Mouse (Mus musculus): Measurements from ENCODE around the gene Ndufs8.

Gene Ndufs8

DNA sequence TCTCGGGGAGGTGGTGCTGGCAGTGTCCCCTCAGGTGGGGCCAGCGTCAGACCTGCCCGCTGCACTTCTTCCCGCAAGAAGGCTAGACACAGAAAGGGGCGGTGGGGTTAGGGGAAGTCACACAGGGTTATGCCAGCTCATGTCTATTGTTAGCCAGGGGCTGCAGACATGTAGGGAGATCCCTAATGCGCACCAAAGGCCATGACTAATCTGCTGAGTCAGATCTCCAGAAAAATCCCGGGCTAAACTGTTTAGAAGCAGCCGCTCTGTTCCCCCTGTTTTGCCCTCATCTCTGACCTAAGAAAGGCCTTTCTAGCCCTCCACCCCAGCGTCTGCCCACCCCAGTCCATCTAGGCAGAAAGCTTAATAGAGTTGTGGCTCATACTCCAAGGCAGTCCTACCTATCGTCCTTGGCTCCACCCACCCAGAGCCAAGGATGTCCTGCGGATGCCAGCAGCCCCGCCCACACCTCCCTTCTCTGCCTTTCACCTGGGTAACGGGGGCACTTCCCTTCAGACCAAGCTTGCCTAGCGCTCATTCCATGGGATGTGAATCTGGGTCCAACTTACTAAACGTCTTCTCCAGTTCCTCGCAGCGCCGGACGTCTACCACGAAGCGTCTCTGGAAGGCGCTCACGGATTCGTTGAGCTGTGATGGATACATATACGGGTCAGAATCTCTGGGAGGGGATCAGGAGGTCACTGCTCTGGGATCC is 8.8 kb downstream of the Ndufs8 start:
- DNase-seq: no peak

DNA sequence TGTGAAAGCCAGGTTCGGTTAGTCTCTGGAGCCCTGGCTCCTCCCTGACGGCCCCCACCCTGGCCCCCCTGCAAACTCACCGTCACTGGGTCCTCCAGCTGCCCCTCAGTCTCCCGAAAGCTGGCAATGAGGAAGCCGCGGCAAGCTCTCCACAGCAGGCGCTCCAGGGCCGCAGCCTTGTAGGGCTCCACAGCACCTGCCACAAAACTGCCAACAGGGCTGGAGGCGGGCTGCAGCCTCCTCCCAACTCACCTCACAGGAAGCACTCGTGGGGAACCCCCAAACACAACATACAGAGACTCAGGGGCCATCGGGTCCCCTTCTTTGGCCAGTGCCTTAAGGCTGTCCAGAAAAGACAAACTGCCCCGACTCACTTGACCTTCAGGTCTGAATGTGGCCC is 9.6 kb downstream of the Ndufs8 start:
- no peak for DNase-seq

DNA sequence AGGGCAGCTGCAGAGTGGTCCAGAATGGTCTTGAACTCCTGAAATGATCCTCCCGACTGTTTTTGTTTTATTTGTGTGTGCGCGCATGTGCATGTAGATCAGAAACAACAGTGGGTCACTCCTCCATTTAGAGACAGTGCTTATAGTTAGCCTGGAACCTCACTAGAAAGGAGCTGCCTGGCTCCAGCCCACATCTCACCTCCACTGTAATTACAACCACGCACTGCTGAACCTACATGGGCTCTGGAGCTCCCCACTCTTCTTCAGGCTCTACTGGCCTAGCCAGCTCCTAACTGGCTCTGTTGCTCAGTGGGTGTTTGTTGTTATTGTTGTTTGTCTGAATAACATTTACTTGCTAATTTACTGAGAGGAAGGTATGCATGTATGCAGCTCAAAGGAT is 13.0 kb downstream of the Ndufs8 start:
- DNase-seq: no peak

DNA sequence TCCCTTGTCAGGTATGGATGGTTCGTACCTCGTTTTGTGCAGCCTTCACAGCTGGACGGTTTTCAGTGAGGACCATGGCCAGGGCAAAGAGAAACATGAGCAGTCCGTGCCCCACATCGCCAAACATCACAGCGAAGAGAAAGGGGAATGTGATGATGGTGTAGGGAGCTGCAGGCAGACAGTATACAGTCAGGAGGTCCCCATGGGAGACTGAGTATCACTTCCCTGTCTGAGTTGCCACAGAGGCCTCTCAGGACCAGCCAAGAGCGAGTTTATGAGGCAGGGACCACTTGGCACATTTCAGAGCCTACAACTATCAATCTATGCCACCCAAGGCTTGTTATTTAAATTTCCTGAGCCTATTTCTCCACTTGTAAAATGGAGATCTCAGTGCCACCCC is 13.6 kb downstream of the Ndufs8 start:
- DNase-seq: no peak

DNA sequence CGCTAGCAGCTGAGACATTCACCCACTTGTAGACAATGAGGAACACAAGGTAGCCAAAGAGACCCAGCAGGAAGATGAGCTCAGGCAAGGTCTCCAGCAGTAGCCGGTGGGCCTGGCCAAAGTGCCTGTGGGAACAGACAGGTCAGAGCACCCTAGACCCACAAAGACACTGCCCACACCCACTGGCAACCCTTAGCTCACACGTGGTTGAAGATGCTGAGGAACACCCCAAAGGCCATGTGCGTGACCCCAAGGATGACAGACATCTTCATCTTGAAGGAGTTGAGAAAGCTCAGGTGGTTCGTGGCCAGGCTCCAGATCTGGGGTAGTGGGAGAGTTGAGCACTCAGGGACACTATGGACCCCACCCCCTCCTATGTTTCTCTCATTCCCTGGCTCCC is 15.0 kb downstream of the Ndufs8 start:
- no peak for DNase-seq

DNA sequence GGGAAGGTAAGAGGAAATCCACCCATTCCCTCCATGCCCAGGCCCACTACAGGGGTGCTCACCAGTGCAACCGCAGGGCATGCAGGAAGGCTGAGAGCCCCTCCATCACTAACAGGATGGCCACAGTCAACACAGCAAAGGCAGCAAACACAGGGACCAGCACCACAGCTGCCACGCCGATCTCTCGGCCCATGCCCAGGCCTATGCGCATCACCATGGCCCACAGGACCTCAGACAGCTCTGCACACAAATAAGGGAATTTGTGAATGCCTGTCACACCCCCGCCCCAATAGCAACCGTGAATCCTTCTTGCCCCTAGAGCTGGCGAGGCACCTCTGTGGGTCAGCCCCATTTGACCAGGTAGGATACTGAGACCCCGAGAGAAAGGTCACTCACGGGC is 16.4 kb downstream of the Ndufs8 start:
- DNase-seq: no peak

DNA sequence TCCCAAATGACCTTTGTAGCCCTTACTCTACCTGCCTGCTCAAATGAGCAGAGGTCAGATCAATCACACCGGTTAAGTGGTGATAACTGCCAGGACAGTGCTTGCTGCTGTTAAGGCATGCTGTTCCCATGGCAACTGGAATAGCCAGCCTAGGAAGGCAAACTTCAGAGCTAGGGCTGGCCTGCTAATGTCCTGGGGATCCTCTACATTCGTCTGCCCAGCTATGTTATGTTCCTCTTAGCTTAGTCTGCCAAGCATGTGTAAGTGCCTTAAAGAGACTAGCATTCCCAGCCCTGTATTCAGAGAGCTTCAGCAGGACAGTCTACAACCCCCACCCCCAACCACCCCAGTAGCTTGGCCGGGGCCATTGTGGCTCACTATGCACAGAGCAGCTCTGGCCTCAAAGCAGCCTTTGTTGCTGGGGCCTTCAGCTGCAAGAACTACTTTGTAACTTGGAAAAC is 17.4 kb downstream of the Ndufs8 start:
- DNase-seq: no peak

DNA sequence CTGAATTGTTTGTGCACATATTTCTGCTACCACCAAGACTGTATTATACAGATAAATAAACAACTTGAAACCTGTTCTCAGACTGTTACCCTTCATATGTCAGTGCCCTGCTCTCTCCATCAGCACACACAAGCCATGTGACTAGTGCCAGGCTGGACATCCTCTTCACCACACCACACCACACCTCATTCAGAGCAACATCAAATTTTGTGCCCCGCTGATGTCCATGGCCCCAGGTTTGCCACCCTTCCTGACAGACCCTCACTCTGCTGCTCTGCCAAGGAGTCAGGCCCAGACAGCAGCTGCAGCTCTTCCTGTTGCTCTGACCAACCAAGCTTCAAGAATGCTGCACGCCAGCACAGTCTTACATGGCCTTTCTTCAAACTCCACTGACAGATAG is 18.3 kb downstream of the Ndufs8 start:
- DNase-seq: no peak

DNA sequence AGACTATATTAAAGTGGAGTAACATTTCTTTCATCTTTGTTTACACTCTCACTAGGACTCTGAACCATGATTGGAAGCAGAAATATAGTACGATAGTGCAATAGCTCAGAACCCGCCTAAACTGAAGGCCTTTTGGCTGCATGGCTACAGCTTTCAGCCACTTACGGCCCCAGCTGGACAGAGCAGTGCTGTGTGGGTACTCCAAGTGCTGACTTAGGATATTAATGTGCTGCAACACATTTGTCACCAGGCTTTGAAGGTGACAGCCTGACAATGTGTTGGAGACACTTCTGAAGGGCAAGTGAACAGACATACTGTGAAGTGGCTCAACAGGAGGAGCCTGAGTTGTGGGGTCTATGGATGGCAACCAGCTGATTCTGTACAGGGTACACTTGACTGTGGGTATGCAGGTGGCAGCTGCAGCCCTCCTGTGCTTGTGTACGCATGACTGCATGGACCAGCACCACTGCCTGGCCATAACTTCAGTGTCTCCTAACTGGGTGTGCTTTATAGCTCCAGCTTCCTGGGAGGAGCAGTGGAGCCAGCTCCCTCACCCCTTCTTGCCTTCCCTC is 18.9 kb downstream of the Ndufs8 start:
- DNase-seq: no peak

DNA sequence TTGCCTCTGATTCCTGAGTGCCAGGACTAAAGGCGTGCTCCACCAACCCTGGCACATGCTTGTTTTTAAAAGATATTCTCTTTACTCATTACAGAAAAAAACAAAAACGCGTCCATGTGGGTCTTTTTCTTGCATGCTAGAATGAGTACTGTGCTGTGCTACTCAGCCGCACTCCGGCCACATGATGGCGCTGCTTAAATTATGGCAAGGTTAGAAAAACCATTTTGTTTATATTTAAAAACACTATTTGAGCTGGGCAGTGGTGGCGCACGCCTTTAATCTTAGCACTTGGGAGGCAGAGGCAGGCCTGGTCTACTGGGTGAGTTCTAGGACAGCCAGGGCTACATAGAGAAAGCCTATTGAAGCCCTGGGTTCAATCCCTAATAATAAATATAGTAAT is 22.4 kb downstream of the Ndufs8 start:
- DNase-seq: no peak

DNA sequence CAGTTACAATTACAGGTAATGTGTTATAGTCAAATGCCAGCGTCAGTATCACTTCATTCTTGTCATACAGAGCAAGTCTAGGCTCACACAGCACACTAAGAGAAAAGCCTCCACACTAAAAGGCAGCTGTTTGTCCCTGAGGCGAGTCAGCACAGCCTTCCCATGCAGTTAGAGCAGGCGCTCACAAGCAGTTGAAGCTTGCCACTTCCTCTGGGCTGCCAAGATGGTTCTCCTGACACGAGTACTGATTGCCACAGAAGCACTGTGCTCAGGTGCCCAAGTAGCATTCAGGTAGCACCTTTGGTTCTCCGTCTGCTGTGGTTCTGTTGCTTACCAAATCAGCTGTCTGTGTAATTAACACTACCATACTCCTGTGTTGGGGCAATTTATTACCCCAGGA is 23.5 kb downstream of the Ndufs8 start:
- no peak for DNase-seq

DNA sequence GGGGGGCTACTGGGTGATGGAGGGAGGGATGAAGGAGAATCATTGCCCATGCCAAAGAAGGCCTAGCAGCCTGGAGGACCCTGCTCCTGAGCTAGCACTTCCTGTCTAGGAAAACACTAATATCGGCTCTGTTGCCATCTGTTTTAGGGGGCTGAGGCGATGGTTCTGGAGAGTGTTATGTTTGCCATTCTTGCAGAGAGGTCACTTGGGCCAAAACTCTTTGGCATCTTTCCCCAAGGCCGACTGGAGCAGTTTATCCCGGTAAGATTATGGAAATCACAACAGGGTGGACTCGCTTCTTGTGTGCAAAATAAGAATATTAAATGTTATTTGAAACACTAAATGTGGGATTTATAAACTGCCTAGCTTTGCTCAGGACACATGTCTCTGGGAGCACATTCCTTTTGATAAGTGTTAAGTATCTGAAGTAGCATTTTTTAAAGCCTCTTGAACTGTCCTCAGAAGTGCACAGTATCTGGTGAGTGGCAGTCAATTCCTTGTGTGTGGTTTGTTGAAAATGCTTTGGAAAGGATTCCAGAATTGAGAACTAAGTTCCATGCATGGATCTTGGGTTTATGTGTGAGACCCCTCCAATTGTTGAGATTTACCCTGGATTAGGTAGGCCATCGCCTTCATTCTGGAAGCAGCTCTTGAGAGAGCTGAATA is 28.1 kb downstream of the Ndufs8 start:
- DNase-seq: no peak

DNA sequence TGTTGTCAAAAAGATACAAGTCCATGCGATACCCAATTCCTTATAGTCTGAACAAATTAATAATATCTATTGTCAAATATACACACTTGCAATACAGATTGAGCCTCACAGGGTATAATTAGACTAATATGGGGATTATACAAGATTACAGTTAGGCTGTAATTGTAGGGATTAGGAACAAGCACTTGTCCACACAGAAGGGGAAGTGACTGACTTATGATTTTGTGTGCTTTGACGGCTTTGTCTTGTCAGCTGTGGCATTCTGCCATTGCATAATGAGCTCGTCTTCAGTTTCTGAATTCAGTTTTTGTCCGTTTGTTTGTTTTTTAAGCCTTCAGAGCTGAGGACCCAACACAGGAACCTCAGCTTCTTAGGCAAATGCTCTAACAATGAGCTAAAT is 30.4 kb downstream of the Ndufs8 start:
- DNase-seq: no peak

DNA sequence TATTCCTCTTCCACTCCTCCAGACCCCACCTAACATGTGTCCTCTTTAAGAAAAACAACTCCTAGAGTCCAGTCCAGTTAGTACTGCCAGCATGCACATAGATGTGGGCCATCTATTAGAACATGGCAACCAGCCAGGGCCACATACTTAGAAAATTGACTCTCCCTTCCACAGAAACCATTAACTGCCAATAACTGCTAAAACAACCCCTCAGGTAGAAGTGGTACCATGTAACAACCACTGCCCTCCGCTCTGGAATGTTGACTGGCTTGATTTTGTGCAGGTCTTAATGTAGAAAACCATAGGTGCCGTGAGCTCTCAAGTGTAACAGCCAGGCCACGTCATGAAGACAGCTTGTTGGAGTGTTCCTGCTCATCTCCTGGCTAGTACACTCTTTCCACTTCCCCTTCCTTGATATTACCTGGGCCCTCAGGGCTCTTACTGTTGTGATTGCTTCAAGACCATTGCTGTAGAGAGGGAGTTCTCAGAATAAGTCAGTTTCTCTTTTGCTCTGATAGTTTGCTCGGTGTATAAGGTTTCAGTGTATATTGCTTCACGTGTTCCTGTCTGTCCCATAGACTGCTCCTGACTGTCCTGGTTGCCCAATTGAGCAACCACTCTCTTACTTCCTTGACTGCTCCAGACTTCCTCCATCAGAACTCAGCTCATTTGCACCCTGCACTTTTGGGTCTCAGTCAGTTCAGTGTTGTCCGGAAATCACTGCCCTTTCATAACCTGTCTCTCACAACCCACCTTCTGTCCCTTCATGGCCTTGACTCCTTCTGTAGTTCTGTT is 32.3 kb downstream of the Ndufs8 start:
- no peak for DNase-seq

DNA sequence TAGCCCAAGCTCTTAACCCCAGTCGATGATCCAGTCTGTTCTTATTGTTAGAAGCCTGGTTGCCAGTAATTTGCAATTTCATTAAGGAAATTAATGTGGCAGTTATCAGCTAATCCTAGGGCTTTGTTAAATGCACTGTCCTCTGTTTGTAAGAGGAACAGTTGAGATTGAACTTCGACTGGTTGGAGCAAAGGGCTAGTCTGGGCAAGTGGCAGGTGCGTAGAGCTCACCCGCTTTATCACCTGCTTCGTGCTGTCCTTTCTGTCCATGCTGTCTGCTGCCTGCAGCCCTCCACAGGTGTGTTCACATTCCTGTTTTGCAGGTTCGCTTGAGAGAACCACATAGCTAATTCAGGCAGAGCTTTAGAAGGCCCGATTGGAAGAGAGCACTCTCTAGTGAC is 37.5 kb downstream of the Ndufs8 start:
- DNase-seq: no peak

DNA sequence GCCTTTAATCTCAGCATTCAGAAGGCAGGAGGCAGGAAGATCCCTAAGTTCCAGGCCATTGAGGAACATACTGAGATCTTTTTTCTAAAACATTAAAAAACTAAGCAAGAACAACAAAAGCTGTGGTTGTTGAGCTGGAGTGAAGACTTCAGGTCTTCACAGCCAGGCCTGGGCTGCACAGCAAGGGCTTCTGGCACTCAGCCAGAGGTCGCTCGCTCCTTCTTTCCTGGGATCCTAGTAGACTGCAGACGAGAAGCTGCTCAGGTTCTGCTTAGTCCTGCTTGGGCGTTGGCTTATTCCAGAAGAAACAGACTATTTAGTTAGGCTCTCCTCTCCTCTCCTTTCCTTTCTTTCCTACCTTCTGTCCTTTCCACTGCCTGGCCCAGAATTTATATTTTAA is 40.2 kb downstream of the Ndufs8 start:
- no peak for DNase-seq

DNA sequence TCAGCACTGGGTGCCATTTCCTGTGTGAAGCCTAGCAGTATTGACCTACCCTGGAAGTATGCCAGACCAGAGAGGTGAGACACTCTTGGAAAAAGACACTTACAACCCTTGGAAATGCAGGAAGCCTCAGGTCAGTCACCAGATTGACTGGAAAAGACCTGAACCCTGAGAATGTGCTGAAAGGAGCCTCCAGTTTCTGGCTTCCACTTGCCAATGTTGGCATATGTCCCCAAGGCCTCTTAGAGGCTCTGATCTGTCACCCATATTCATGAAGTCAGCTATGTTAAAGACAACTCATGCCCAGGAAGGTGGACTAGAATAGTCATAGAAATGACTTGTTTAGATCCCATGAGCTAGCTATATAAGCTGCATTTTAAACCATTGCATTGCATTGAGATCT is 41.1 kb downstream of the Ndufs8 start:
- no peak for DNase-seq

DNA sequence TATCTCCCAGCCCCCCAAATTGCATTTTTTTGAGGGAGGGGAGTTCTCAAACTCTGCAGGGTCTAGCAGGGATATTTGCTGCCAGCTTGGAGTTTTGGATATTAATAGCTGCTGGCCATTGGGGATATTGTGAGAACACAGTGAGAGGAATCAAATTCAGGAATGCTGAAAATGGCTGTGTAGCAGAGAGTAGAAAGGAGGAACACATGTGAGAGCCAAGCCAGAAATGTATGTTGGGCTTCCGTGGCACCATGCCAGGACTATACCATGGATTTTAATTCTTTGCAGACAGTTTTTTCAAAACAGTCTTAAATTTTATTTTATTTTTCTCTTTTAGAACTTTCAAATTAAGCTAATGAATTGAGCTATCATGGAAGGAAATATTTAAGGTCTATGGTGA is 44.3 kb downstream of the Ndufs8 start:
- DNase-seq: no peak

DNA sequence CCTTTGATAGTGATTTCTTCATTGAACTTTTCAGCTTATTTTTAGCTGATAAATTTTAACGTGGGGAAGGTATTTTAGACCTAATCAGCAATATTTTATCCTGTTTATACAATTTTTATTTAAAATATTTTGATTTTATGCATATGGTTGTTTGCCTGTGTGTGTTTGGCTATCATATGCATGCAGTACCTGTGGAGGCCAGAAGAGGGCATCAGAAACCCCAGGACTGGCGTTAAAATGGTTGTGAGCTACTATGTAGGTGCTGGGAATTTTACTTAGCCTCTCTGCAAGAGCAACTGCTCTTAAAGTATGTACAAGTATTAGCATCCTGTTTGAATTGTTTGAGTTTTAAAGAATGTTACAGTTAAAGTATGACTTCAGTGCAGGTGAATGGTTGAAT is 47.6 kb downstream of the Ndufs8 start:
- no peak for DNase-seq

DNA sequence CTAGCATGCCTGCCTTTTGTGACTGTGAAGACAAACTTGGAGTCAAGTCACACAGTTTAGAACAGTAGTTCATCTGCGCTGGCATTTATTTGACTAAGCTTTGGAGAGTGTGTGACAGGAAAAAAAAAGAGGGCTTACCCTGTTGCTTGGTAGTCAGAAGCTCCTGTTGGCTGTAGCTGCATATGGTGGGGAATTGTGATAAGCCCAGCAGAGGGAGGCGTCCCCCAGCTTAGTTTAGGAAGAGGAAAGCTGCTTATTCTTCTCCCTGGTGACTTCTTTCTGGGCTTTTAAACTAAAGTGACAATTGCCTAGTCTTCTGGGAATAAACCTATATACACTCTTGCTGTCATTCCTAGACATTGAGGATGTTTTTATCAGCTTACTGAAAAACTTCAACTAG is 49.9 kb downstream of the Ndufs8 start:
- no peak for DNase-seq

All from liver (tissue).